Mouse (Mus musculus): ENCODE measurements around the gene Oosp2. TPM values are rescaled to one million over a fixed set of nuclear protein-coding genes. Genes with fewer than 3 reads are reported as not detected.

The Oosp2 gene
- not detected in 2 replicates for polyA plus RNA-seq (2016; fragmentation: Nextera tagmentation; extraction: Ambion mirVana)

DNA sequence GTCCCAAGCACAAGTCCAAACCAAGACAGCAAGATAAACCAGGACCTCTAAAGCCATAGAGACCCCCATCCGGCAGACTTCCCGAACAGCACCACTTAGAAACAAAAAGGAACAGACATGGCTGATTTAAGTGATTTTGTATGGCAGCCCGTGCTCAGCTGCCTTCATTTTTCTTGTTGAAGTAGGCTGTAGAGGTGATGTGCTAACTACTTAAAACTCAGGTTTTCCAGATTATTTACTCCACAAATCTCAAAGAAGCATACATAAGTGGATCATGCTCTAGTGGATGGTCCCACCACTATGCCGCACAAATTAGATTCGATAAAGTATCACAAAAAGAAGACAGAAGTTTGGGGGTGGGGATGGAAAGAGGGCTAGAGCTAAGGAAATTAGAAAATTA, at the start of gene Oosp2:
TSS of gene Oosp2 (minus strand) at position 101 of the 400 bp plus-strand sequence.
- 95% methylated on average over 5 of the region's 5 CpGs for WGBS
- Histone ChIP-seq H3K9ac (replicated peaks) (no peak within 1 kb of the TSS), H3K4me2 (replicated peaks) (no peak within 1 kb of the TSS), H3K4me1 (no peaks in the 10 kb centered on the region), H3K27me3 (no peaks in the 10 kb centered on the region), H3K4me3 (no peak within 1 kb of the TSS), H3K9me3 (no peaks in the 10 kb centered on the region), H3K36me3 (no peaks in the 10 kb centered on the region), H3K27ac (replicated peaks) (no peak within 1 kb of the TSS)
- no peak for ATAC-seq (ENCODE audit: low FRiP score, low read depth)

DNA sequence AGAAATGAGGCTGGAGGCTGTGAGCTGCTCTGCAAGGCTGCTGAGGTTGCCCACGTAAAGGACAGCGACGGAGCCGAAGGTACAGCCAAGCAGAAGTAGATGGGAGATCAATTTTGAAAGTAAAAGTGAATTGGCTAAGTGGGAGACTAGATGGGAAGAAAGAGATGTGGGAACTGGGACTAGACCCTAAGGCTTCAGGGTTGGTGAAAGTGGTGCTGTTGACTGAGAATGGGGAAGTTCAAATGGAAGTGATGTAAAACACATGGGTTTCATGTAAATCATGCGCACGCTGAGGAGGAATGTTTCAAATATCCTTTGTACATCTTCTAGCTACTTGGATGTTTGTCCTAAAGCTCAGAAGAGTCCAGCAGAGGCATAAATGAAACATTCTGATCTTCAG, 38.0 kb upstream of the Oosp2 start:
- Histone ChIP-seq H3K4me2 (replicated peaks) (no peak overlapping the region), H3K9ac (replicated peaks) (no peak overlapping the region), H3K4me3 (no peak overlapping the region), H3K27ac (replicated peaks) (no peak overlapping the region), H3K9me3 (no peaks in the 10 kb centered on the region), H3K36me3 (no peaks in the 10 kb centered on the region), H3K27me3 (no peaks in the 10 kb centered on the region), H3K4me1 (no peaks in the 10 kb centered on the region)
- ATAC-seq (ENCODE audit: low FRiP score, low read depth), result no peak
- 92% methylated on average over 6 of the region's 6 CpGs for WGBS

DNA sequence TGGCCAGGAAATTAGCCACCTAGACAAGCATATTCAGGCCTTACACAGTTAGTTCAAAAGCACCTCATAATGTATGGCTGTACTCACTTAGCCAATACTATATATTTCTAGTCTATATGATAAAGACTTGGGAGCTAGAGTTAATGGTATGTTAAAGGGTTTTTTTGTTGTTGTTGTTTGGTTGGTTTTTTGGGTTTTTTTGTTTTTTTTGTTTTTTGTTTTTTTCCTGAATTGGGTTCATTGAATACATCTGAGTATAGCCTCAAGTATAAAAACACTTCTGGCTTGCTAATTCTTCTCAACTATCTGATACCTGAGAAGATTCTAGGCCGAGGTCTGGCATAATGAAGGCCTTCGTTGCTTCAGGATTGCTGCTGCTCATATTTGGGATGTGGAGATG, 36.4 kb upstream of the Oosp2 start, which contains the start of gene Oosp3:
TSS of gene Oosp3 (plus strand) at position 301 of the 400 bp plus-strand sequence.
- H3K27me3 ChIP-seq, result no peaks in the 10 kb centered on the region
- no peak within 1 kb of the TSS for H3K4me2 ChIP-seq (replicated peaks)
- 91% methylated on average over 2 of the region's 2 CpGs for WGBS
- no peaks in the 10 kb centered on the region for H3K36me3 ChIP-seq
- no peaks in the 10 kb centered on the region for H3K4me1 ChIP-seq
- no peak within 1 kb of the TSS for H3K4me3 ChIP-seq
- ATAC-seq (ENCODE audit: low FRiP score, low read depth), result no peak
- no peak within 1 kb of the TSS for H3K9ac ChIP-seq (replicated peaks)
- H3K27ac ChIP-seq (replicated peaks), result no peak within 1 kb of the TSS
- H3K9me3 ChIP-seq, result no peaks in the 10 kb centered on the region

DNA sequence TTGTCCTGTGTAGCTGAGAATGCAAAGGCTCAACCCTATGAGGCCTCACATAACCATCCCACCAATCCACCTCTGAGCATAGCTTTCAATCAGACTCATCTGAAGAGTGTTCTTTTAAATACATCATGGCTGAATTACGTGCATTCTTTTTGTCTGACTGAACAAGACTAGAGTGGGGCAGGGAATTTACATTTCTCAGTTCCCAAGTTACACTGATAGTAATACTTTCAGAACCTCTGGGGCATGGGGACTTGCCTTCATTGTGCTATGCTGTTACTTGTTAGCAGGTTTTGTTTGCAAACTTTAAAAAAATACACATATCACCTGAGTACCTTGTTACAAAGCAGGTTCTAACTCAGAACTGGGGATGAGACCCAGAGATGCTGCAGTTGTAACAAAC, 31.1 kb upstream of the Oosp2 start:
- no peaks in the 10 kb centered on the region for H3K4me1 ChIP-seq
- no peaks in the 10 kb centered on the region for H3K36me3 ChIP-seq
- 57% methylated on average over 1 of the region's 1 CpGs for WGBS
- no peak for ATAC-seq (ENCODE audit: low FRiP score, low read depth)
- no peaks in the 10 kb centered on the region for H3K27me3 ChIP-seq
- no peak overlapping the region for H3K4me2 ChIP-seq (replicated peaks)
- H3K4me3 ChIP-seq, result no peak overlapping the region
- no peaks in the 10 kb centered on the region for H3K9me3 ChIP-seq
- no peak overlapping the region for H3K9ac ChIP-seq (replicated peaks)
- no peak overlapping the region for H3K27ac ChIP-seq (replicated peaks)

DNA sequence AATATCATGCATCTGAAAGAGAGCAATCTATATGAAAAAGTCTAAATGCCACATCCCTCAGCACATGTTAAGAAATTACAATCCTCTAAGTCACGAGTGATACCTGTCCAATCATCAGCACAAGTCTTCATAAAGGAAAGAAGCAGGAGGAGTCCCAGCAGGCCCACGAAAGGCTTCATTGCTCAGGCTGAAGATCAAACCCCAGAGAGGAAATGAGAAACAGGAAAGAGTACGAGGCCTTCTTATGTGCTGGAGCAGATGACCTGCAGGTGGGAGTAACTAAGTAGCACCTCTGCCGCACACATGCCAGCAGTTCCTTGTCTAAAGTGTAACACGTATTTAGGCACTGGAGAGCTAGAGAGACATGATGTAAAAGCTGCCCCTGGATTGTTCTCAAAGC, 30.5 kb upstream of the Oosp2 start, which contains the start of gene Oosp1:
TSS of gene Oosp1 (minus strand) at position 312 of the 400 bp plus-strand sequence.
- H3K27ac ChIP-seq (replicated peaks), result no peak within 1 kb of the TSS
- no peaks in the 10 kb centered on the region for H3K36me3 ChIP-seq
- no peak within 1 kb of the TSS for H3K9ac ChIP-seq (replicated peaks)
- H3K4me1 ChIP-seq, result no peaks in the 10 kb centered on the region
- H3K27me3 ChIP-seq, result no peaks in the 10 kb centered on the region
- 81% methylated on average over 5 of the region's 5 CpGs for WGBS
- no peak for ATAC-seq (ENCODE audit: low FRiP score, low read depth)
- H3K9me3 ChIP-seq, result no peaks in the 10 kb centered on the region
- H3K4me3 ChIP-seq, result no peak within 1 kb of the TSS
- no peak within 1 kb of the TSS for H3K4me2 ChIP-seq (replicated peaks)

DNA sequence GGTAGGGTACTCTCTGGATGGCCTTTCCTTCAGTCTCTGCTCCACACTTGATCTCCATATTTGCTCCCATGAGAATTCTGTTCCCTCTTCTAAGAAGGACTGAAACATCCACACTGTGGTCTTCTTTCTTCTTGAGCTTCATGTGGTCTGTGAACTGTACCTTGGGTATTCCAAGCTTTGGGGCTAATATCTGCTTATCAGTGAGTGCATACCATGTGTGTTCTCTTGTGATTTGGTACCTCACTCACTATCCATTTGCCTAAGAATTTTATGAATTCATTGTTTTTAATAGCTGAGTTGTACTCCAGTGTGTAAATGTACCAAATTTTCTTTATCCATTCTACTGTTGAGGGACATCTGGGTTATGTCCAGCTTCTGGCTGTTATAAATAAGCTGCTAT, 1.2 kb upstream of the Oosp2 start:
- H3K27me3 ChIP-seq, result no peaks in the 10 kb centered on the region
- no peaks in the 10 kb centered on the region for H3K9me3 ChIP-seq
- no peak overlapping the region for H3K27ac ChIP-seq (replicated peaks)
- H3K4me3 ChIP-seq, result no peak overlapping the region
- H3K36me3 ChIP-seq, result no peaks in the 10 kb centered on the region
- H3K4me1 ChIP-seq, result no peaks in the 10 kb centered on the region
- no peak overlapping the region for H3K9ac ChIP-seq (replicated peaks)
- H3K4me2 ChIP-seq (replicated peaks), result no peak overlapping the region
- ATAC-seq (ENCODE audit: low FRiP score, low read depth), result no peak

DNA sequence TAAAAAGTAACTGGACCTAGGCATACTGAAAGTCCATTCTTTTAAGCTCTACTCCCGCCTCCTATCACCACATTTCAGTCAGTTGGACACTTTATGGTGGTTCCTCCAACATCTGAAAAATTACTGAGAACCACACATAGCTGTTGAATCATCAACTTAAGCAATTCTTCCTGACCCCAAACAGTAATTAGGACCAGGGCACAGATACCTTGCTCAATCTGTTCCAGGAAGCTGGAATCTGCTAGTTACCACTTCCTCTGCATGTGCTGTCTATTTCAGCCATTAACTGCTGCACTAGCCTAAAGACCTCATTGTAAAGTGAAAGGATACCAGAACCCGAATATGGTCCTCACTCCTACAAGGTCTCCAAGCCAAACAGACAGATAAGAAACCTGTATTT, 1.2 kb downstream of the Oosp2 start:
- no peaks in the 10 kb centered on the region for H3K36me3 ChIP-seq
- no peaks in the 10 kb centered on the region for H3K4me1 ChIP-seq
- WGBS, result 81% methylated on average over 2 of the region's 2 CpGs
- H3K9ac ChIP-seq (replicated peaks), result no peak overlapping the region
- H3K9me3 ChIP-seq, result no peaks in the 10 kb centered on the region
- no peak for ATAC-seq (ENCODE audit: low FRiP score, low read depth)
- no peak overlapping the region for H3K4me3 ChIP-seq
- H3K27me3 ChIP-seq, result no peaks in the 10 kb centered on the region
- no peak overlapping the region for H3K4me2 ChIP-seq (replicated peaks)
- no peak overlapping the region for H3K27ac ChIP-seq (replicated peaks)

DNA sequence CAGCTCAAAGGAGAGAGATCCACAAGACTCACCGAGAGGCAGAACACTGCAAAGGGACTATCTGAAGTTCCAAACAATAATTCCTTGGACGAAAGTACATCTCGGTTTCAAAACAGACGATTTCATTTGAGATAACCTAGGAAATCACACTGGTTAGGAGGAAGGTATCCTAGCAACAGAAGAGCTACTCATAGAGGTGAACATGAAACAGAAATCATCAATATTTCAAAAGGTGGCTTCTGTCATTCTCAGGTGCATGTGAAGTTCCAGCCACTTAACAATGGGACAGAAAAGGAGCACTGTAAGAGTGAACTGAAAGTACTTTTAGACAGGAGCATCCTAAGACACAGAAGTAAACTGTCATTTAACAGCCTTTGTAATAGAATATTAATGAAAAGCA, 10.8 kb downstream of the Oosp2 start:
- 87% methylated on average over 4 of the region's 4 CpGs for WGBS
- no peaks in the 10 kb centered on the region for H3K9me3 ChIP-seq
- no peaks in the 10 kb centered on the region for H3K36me3 ChIP-seq
- H3K9ac ChIP-seq (replicated peaks), result no peak overlapping the region
- H3K4me1 ChIP-seq, result no peaks in the 10 kb centered on the region
- no peak overlapping the region for H3K27ac ChIP-seq (replicated peaks)
- ATAC-seq (ENCODE audit: low FRiP score, low read depth), result no peak
- no peak overlapping the region for H3K4me3 ChIP-seq
- H3K4me2 ChIP-seq (replicated peaks), result no peak overlapping the region
- no peaks in the 10 kb centered on the region for H3K27me3 ChIP-seq

DNA sequence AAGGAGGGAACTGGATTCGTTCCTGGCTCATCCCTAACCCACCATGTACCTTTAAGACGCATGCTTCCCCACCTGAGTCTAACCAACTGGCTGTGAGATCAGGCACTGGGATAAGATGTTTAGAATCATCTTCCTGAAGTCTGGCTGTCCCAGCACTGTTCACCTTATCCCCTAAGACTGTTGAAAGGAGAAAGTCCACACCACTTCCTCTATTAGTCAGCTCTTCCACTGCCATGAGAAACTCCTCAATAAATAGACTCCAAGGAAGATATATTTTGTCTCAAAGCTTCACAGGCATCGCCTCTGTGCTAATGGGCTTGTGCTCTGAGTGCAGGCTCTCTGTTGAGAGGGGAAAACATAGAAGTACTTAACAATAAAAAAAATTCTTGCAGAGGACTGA, 14.2 kb downstream of the Oosp2 start:
- Histone ChIP-seq H3K27ac (replicated peaks) (no peak overlapping the region), H3K9ac (replicated peaks) (no peak overlapping the region), H3K4me1 (no peaks in the 10 kb centered on the region), H3K36me3 (no peaks in the 10 kb centered on the region), H3K27me3 (no peaks in the 10 kb centered on the region), H3K4me2 (replicated peaks) (no peak overlapping the region), H3K9me3 (no peaks in the 10 kb centered on the region), H3K4me3 (no peak overlapping the region)
- no peak for ATAC-seq (ENCODE audit: low FRiP score, low read depth)
- 82% methylated on average over 3 of the region's 3 CpGs for WGBS

DNA sequence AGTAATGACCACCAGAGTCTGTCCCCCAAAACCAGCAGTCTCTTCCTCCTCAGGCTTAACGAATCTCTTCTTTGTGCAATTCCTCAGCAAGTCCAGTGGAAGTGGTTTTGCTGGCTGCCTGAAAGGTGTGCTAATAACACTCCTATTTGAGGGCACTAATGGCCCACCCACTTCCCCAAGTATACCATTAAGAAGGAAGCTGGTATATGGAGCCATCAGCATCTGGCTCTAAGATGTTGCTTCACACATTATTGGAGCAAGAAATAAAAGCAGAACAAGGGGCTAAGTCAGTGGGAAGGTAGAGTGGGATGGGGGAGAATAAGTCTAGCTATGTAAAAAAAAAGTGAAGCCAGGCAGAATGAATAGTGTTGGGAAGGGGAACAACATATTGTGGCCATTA, 19.6 kb downstream of the Oosp2 start, which contains the start of gene Ms4a3:
TSS of gene Ms4a3 (minus strand) at position 120 of the 400 bp plus-strand sequence.
- no peak within 1 kb of the TSS for H3K27ac ChIP-seq (replicated peaks)
- ATAC-seq (ENCODE audit: low FRiP score, low read depth), result no peak
- no peak within 1 kb of the TSS for H3K9ac ChIP-seq (replicated peaks)
- no peak within 1 kb of the TSS for H3K4me3 ChIP-seq
- no peaks in the 10 kb centered on the region for H3K36me3 ChIP-seq
- no peaks in the 10 kb centered on the region for H3K27me3 ChIP-seq
- no peaks in the 10 kb centered on the region for H3K4me1 ChIP-seq
- 56% methylated on average over 1 of the region's 1 CpGs for WGBS
- H3K9me3 ChIP-seq, result no peaks in the 10 kb centered on the region
- no peak within 1 kb of the TSS for H3K4me2 ChIP-seq (replicated peaks)

DNA sequence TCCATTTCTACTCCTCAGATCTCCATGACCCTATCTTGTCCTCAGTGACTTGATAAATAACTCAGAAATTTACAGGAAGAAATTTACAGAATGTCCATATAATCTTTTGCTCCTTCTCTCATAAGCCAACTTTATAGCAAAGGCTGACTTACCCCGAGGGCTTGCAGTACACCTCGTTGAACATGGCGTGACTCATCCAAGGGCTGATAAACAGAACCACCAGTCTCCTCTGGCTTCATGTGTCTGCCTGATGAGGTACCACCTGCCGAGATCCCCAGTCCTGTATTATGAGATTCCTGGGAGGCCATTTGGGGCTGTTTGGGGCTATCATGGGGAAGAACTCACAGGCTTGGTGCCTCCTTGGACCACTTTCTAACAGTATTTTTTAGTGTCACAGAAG, 21.3 kb downstream of the Oosp2 start:
- no peaks in the 10 kb centered on the region for H3K9me3 ChIP-seq
- WGBS, result 80% methylated on average over 4 of the region's 4 CpGs
- no peak overlapping the region for H3K9ac ChIP-seq (replicated peaks)
- no peak overlapping the region for H3K27ac ChIP-seq (replicated peaks)
- no peak for ATAC-seq (ENCODE audit: low FRiP score, low read depth)
- H3K27me3 ChIP-seq, result no peaks in the 10 kb centered on the region
- no peak overlapping the region for H3K4me3 ChIP-seq
- no peak overlapping the region for H3K4me2 ChIP-seq (replicated peaks)
- no peaks in the 10 kb centered on the region for H3K4me1 ChIP-seq
- H3K36me3 ChIP-seq, result no peaks in the 10 kb centered on the region

DNA sequence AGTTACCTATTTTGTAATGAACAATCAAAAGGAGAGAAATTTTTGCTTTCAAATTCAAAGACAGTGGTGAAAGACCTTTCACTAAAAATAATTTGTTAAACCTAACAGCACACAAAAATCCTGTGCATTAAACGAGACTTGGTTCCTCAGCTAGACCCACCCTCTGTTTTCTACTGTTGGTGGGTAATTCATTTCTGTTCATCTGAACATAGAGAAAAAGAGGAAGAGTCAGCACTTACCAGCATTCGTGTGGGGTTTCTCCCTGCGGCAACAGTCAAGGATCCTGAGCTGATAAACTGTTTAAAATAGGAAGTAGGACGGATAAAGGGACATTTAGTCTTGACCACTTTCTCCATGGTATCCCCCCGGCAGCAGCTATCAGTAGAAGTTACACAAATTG, 24.8 kb downstream of the Oosp2 start:
- 83% methylated on average over 5 of the region's 5 CpGs for WGBS
- H3K36me3 ChIP-seq, result no peaks in the 10 kb centered on the region
- H3K4me3 ChIP-seq, result no peak overlapping the region
- no peaks in the 10 kb centered on the region for H3K27me3 ChIP-seq
- no peak overlapping the region for H3K9ac ChIP-seq (replicated peaks)
- H3K4me1 ChIP-seq, result no peaks in the 10 kb centered on the region
- H3K27ac ChIP-seq (replicated peaks), result no peak overlapping the region
- H3K4me2 ChIP-seq (replicated peaks), result no peak overlapping the region
- ATAC-seq (ENCODE audit: low FRiP score, low read depth), result no peak
- H3K9me3 ChIP-seq, result no peaks in the 10 kb centered on the region

DNA sequence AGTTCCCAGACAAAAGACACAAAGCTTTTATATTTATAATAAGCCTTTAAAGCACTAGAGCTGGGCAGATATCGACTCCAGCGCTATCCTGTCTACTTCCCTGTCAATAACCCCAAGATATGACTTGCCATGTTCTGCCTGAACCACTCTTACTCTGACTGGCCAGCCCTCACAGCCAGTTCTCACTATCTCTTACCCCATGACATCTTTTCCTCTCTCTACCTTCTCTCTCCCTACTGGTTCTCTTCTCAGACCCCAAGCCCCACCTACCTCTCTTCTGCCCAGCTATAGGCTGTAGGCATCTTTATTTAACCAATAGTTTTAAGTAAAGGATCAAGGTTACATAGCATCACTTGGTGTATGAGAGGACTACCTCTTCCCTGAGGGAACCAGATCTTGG, 26.0 kb downstream of the Oosp2 start:
- no peak for ATAC-seq (ENCODE audit: low FRiP score, low read depth)
- Histone ChIP-seq H3K4me2 (replicated peaks) (no peak overlapping the region), H3K9me3 (no peaks in the 10 kb centered on the region), H3K36me3 (no peaks in the 10 kb centered on the region), H3K4me3 (no peak overlapping the region), H3K4me1 (no peaks in the 10 kb centered on the region), H3K27ac (replicated peaks) (no peak overlapping the region), H3K9ac (replicated peaks) (no peak overlapping the region), H3K27me3 (no peaks in the 10 kb centered on the region)
- WGBS, result 78% methylated on average over 2 of the region's 2 CpGs

Measured in midbrain, embryonic 12.5 days (tissue).